Mouse (Mus musculus) hindbrain, embryonic 10.5 days (tissue): ENCODE results near the gene Galnt10. TPM values are rescaled to one million over a fixed set of nuclear protein-coding genes. Genes with fewer than 3 reads are reported as not detected.

Experiments used
- DNase-seq: peaks from one replicate; pipeline ENCODE4 v3.0.0-alpha.2; 2017; ENCODE audit warnings: low spot score
- H3K27ac ChIP-seq: fragments of 300-500 bp; sonication (generic); 2 replicates; pipeline ENCODE4 v1.5.1; 2016; ENCODE audit warnings: mild to moderate bottlenecking, moderate library complexity
- H3K27me3 ChIP-seq: fragments of 300-500 bp; sonication (generic); 2 replicates; pipeline ENCODE4 v1.6.1; 2016; ENCODE audit warnings: mild to moderate bottlenecking; ENCODE audit not compliant: poor library complexity, insufficient read depth, severe bottlenecking
- H3K36me3 ChIP-seq: fragments of 300-500 bp; sonication (generic); 2 replicates; pipeline ENCODE4 v1.6.1; 2016; ENCODE audit warnings: mild to moderate bottlenecking, moderate library complexity
- H3K4me1 ChIP-seq: fragments of 300-500 bp; sonication (generic); replicated peaks from 2 replicates; pipeline ENCODE4 v1.6.1; 2016; ENCODE audit warnings: mild to moderate bottlenecking
- H3K4me3 ChIP-seq: fragments of 300-500 bp; sonication (generic); 2 replicates; pipeline ENCODE4 v1.5.1; 2016; ENCODE audit warnings: mild to moderate bottlenecking, moderate library complexity
- H3K9me3 ChIP-seq: fragments of 300-500 bp; sonication (generic); 2 replicates; pipeline ENCODE4 v1.6.1; 2016; ENCODE audit warnings: mild to moderate bottlenecking, moderate library complexity
- WGBS: fragments of 180-500 bp; shearing (Covaris S2); methylation state at CpG from one replicate; pipeline ENCODE4 v1.1.7; 2016; 5-methylcytosine and 5-hydroxymethylcytosine counted together
- polyA plus RNA-seq: library from polyadenylated mRNA; unstranded; fragments of >200 nt; fragmentation: Nextera tagmentation; extraction: Ambion mirVana; gene quantifications from 2 replicates; pipeline ENCODE4 v1.2.1, GENCODE M21; 2016

The Galnt10 gene
- polyA plus RNA-seq, 1 experiment from 2014 or later = 22.7 TPM

DNA sequence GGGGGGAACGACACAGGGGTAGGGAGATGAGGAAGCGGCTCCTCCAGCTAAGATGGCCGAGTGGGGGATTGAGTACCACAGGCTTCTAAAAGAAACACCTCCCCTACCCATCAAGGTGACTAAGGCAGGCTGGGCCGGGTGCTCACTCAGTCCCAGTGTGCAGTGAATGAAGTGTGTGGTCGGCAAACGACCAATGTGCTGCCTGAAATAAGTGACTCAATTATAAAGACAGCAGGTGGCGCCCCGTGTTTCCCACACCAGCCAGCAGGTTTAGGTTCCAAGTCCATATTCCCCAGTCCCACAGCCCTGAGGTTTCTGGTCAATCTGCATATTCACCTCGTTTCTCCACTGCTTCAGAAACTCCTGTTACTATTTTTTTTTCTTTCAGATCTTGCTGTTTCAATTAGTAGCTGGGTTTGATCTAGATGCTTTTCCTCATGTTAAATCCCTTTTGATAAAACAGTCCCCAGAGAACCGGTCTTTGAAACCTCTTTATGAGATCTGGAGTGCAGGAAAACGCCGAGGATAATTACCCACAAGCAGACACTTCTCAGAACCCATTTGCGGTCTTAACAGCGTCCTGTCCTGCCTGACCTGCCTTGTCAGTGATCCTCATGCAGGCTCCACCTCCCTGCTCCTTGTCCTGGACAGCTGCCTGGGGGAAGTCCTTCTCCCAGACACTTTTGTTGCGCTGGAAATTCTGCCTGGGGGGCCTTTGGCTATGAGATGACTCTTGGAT is 27.5 kb upstream of the Galnt10 start:
- peak; percentile 46 for DNase-seq
- no peaks in the 10 kb centered on the region for H3K36me3 ChIP-seq
- no peak overlapping the region for H3K4me3 ChIP-seq
- peaks cover 23% of the 10 kb centered on the region for H3K4me1 ChIP-seq
- H3K27me3 ChIP-seq = no peaks in the 10 kb centered on the region; the same call in 1 of the 2 replicates
- H3K27ac ChIP-seq = no peak overlapping the region
- 51% methylated on average over 15 of the region's 15 CpGs for WGBS
- no peaks in the 10 kb centered on the region; the same call in 1 of the 2 replicates for H3K9me3 ChIP-seq

DNA sequence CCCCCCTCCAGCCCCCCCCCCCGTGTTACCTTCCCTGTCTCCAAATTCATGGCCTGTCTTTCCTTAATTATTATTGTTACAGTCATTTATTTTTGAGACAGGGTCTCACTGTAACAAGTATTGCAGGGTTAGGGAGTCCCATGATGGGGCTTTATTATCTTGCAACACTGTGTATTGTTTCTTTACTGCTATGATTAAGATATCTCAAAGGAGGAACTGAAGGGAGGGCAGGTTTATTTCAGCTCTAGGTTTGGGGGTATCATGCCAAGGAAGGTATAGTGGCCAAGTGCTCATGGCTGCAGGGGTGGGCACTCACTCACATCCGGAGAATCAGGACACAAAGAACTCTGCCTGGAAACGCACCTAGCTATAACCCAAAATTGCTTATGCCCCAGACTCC is 23.8 kb upstream of the Galnt10 start:
- no peak overlapping the region for H3K4me3 ChIP-seq
- no peaks in the 10 kb centered on the region; the same call in 1 of the 2 replicates for H3K27me3 ChIP-seq
- no peaks in the 10 kb centered on the region; the same call in 1 of the 2 replicates for H3K9me3 ChIP-seq
- H3K27ac ChIP-seq = no peak overlapping the region
- H3K36me3 ChIP-seq = no peaks in the 10 kb centered on the region
- WGBS = 82% methylated on average over 3 of the region's 3 CpGs
- no peak for DNase-seq
- H3K4me1 ChIP-seq = peaks cover 12% of the 10 kb centered on the region

DNA sequence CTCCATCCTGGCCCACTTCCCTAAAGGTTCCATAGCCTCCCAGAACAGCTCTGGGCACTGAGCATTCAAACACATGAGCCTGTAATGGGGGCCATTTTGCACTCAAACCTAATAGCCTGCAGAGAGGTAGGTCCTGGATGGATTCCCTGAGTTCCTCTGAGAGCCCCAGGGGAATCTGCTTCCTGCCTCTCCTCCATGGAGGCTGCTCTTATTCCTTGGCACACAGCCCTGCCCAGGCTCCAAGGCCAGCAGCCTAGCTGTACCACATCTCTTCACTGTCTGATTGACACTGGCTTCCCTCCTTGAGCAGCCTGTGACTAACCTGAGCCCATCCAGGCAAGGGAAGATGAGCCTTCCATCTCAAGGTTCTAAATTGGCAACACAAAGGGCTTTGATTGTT is 23.4 kb upstream of the Galnt10 start:
- no peak for DNase-seq
- Histone ChIP-seq H3K27ac (no peak overlapping the region), H3K36me3 (no peaks in the 10 kb centered on the region), H3K4me1 (peaks cover 12% of the 10 kb centered on the region), H3K9me3 (no peaks in the 10 kb centered on the region; the same call in 1 of the 2 replicates), H3K4me3 (no peak overlapping the region), H3K27me3 (no peaks in the 10 kb centered on the region; the same call in 1 of the 2 replicates)

DNA sequence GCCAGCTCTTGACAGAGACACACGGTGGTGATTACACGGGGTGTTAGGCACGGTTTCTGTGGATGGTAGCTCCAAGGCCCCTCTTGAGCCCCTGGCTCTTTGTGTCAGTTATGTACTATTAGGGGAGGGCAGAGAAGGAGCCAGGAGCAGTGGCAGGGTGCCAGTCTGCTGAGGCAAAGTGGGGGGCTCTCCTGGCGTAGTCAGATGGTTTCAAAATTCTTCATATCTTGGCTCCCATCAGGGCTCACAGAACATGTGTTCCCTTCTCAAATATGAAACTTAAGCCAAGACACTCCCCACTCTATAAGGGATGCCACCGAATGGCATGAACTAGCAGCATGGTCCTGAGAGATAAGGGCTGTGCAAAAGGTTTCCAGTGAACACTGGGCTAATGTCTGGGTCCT is 20.8 kb upstream of the Galnt10 start:
- no peak for DNase-seq
- Histone ChIP-seq H3K36me3 (no peaks in the 10 kb centered on the region), H3K4me1 (peaks cover 18% of the 10 kb centered on the region), H3K27me3 (no peaks in the 10 kb centered on the region), H3K4me3 (no peak overlapping the region), H3K27ac (no peak overlapping the region), H3K9me3 (no peaks in the 10 kb centered on the region; the same call in 1 of the 2 replicates)
- WGBS = 62% methylated on average over 5 of the region's 5 CpGs

DNA sequence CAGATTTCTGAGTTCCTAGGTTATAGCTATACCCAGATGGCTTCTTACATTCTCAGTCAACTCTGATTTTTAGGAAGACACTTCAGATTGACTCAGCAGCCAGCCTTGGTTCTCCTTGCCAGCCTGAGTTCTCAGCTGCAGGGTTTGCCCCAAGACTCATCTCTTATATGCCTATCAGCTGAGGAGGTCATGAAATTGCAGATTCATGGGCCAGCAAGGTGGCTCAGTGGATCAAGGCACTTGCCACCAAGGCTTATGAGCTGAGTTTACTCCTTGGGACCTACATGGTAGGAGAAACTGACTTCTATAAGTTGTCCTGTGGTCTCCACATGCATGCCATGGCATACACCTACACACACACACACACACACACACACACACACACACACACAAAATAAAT is 19.8 kb upstream of the Galnt10 start:
- peaks cover 18% of the 10 kb centered on the region for H3K4me1 ChIP-seq
- DNase-seq = no peak
- no peaks in the 10 kb centered on the region for H3K36me3 ChIP-seq
- no peaks in the 10 kb centered on the region; the same call in 1 of the 2 replicates for H3K9me3 ChIP-seq
- H3K27ac ChIP-seq = no peak overlapping the region
- H3K4me3 ChIP-seq = no peak overlapping the region
- no peaks in the 10 kb centered on the region for H3K27me3 ChIP-seq

DNA sequence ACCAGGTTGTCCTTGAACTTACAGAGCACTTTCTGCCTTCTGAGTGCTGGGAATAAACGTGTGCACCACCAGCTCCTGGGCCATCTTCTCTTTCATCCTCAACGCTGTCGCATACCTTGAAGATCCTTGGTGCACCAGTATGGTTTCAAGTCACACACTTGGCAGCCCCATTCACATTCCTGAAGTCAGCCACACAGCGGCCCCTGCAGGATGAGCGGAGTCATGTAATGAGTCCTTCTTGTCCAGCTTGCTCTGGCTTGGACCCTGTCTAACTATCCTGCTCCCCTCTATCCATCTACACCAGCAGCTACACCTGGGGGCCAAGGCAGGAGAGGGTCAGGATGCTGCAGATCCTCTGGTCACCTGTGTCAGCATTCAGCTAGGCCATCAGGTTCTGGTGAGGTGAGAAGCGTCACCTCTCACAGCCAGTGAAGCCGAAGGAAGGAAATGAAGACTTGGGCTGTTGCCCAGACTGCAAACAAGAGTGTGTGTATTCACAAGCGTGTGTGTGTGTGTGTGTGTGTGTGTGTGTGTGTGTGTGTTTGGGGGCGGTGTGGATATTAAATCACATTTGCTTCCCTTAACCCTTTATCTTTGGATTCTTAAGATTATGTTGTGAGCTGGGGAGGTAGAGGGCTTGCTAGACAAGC is 18.0 kb upstream of the Galnt10 start:
- Histone ChIP-seq H3K4me3 (no peak overlapping the region), H3K36me3 (no peaks in the 10 kb centered on the region), H3K9me3 (no peaks in the 10 kb centered on the region), H3K27me3 (no peaks in the 10 kb centered on the region), H3K4me1 (peaks cover 24% of the 10 kb centered on the region), H3K27ac (no peak overlapping the region)
- WGBS = 60% methylated on average over 9 of the region's 9 CpGs
- DNase-seq = peak; percentile 47

DNA sequence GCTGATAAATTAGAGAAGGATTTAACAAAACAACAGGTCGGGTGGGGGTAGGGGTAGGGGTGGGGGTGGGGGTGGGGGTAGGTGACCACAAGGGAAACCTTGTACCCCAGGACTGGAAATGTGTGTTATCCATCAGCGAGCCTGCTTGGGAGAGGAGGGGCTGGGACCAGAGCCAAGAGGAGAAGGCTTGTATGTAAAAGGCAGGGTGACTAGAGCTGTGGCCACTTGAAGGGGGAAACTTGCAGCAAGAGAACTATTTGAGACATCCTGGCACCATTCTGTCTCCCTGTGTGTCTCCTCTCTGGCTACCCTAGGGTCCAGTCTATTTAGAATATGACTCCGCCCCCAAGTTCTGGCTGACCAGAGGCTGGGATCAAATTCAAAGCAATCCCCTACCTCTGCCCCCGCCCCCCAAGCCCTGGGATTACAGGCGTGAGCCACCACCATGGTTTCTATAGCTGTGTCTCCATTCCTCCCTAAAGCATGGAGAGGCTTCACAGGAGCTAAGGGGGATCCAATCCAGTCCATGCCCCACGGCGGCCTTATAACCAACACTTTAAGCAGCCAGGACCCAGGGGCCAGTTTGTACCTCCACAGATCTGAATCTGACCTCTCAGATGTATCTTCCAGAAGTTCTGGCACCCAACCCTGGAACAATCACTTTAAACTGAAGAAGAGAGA is 13.3 kb upstream of the Galnt10 start:
- Histone ChIP-seq H3K36me3 (no peaks in the 10 kb centered on the region), H3K4me3 (no peak overlapping the region), H3K4me1 (peaks cover 31% of the 10 kb centered on the region), H3K27ac (0 out of 2 replicates have a peak overlapping the region, but pooled peaks have one; percentile 23), H3K27me3 (0 out of 2 replicates have a peak, but pooled peaks cover 2% of the 10 kb centered on the region), H3K9me3 (no peaks in the 10 kb centered on the region)
- WGBS = 83% methylated on average over 7 of the region's 7 CpGs
- DNase-seq = no peak

DNA sequence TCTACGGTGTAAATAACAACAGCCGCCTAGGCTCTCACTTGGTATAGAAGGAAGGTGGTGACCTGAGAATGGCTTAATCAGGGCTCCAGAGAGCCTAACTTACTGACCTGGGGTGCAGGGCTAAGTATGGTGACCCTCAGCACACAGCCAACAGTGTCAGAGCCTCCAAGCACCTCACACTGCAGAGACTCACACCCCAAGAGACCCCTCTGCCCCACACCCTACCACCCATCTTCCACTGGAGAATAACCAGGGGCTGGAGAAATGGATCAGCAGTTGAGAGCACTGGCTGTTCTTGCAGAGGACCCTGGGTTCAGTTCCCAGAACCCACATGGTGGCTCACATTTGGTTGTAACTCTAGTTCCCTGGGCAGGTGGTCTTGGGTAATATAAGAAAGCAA is 12.2 kb upstream of the Galnt10 start:
- DNase-seq = no peak
- Histone ChIP-seq H3K4me3 (no peak overlapping the region), H3K9me3 (no peaks in the 10 kb centered on the region), H3K36me3 (no peaks in the 10 kb centered on the region), H3K27me3 (0 out of 2 replicates have a peak, but pooled peaks cover 2% of the 10 kb centered on the region), H3K4me1 (peaks cover 29% of the 10 kb centered on the region), H3K27ac (no peak overlapping the region)
- 92% methylated on average over 2 of the region's 2 CpGs for WGBS

DNA sequence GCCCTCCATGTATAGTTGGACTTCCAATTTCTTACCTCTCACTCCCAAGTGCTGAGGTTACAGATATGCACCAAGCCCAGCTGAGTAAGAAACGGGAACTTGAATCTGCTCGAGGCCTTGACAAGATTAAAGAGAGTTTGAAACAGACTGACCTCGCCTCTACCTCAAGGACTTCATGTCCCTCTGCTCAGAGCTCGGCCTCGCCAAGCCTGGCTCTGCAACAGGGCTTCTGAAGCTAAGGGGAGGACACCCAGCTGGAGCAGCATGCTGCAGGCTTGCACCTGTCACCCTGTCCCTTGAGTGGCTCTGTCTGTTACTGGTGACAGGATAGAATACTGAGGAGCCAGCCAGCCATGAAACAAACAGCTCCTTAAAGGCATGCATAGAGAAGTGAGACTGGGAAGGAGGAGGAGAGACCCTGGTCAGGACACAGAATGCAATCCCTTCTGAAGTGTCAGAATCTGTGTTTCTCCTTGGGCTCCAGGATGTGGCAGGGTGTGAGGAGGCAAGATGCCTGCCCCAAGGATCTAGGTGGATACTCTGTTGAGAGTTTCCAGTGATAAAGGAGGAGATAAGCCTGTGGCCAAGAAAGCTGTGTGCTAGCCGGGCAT is 11.2 kb upstream of the Galnt10 start:
- H3K27ac ChIP-seq = peak overlapping the region; percentile 46; the same call in 1 of the 2 replicates
- WGBS = 80% methylated on average over 6 of the region's 6 CpGs
- H3K4me1 ChIP-seq = peaks cover 23% of the 10 kb centered on the region
- no peaks in the 10 kb centered on the region for H3K9me3 ChIP-seq
- 0 out of 2 replicates have a peak, but pooled peaks cover 2% of the 10 kb centered on the region for H3K27me3 ChIP-seq
- no peak overlapping the region for H3K4me3 ChIP-seq
- H3K36me3 ChIP-seq = no peaks in the 10 kb centered on the region
- DNase-seq = no peak

DNA sequence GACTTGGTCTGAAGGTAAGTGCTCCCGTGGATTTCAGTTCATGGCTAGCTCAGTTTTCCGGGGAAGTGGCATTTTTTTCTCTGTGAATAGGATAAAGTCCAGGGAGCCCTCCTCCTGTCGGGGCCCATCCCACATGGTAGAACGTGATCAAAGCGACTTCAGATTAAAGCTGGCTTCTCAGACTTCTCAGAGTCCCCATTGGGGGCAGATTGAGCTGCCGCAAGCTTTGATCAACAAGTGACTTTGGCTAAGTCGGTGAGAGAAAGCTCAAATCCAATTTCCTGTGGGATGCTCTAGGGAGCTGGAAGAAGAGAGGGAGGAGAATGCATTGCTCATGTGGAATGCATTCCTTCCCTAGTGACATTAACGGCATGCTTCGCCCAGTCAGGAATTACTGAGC is 10.1 kb upstream of the Galnt10 start:
- Histone ChIP-seq H3K4me1 (peaks cover 19% of the 10 kb centered on the region), H3K9me3 (no peaks in the 10 kb centered on the region), H3K27ac (no peak overlapping the region), H3K36me3 (no peaks in the 10 kb centered on the region), H3K4me3 (no peak overlapping the region), H3K27me3 (0 out of 2 replicates have a peak, but pooled peaks cover 2% of the 10 kb centered on the region)
- DNase-seq = peak; percentile 38
- WGBS = 26% methylated on average over 9 of the region's 9 CpGs

DNA sequence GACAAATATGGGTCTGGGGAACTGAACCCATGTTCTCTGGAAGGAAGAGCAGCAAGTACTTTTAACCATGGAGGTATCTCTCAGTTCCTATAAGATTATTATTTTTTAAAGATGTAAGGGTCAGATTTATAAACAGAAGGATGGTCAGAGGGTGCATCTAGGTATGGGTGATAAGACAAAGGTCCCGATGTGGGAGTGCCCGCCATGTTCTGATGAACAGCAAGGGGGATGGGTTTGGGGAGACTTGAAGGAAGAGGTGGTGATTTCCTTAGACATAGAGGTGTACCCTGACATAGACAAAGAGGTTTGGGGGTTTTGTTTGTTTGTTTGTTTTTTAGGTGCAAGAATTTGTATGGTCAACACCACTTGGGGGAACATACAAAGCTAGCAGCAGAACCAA is 1.6 kb upstream of the Galnt10 start:
- peak overlapping the region; percentile 96; the same call in 1 of the 2 replicates for H3K27ac ChIP-seq
- DNase-seq = no peak
- H3K27me3 ChIP-seq = peaks cover 15% of the 10 kb centered on the region
- no peaks in the 10 kb centered on the region for H3K9me3 ChIP-seq
- peaks cover 47% of the 10 kb centered on the region for H3K4me1 ChIP-seq
- peak overlapping the region; percentile 81 for H3K4me3 ChIP-seq
- 67% methylated on average over 2 of the region's 2 CpGs for WGBS
- H3K36me3 ChIP-seq = 0 out of 2 replicates have a peak, but pooled peaks cover 3% of the 10 kb centered on the region

DNA sequence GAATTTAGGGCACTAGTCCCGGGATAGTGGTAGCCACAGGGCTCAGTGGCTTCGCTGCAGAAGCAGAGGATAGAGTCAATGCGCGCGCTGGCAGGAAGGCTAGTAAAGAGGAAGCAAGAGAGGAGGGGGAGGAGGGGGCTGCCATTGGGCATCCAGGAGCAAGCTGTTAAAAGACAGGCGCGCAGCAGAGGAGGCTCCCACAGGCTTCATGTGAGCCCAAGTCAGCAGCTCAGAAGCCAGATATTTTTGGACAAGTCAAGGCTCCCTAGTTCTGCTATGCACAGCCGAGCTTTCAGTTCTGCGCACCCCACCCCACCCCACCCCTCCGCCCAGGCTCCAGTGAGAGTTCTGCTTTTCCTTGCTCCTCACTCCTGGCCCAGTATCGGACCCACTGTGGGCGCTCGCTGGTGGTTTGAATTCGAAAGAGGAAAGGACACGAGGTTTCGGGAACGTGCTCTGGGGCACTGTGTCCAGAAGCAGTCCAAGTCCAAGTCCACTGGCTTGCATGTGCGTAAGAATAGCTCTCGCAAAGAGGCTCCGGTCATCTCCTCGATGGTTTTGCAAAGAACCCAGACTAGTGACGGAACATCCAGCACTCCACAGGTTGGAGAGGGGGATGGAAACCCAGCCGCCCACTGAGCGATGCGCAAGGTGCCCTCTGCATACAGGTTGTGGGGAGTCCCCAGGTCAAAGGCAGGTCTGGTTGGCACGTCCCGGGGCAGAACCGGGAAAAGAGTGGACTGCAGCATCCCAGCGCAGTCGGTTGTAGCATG is 811 bp upstream of the Galnt10 start:
- Histone ChIP-seq H3K4me1 (peaks cover 54% of the 10 kb centered on the region), H3K27ac (peak overlapping the region; percentile 96), H3K27me3 (peaks cover 23% of the 10 kb centered on the region), H3K9me3 (no peaks in the 10 kb centered on the region), H3K36me3 (0 out of 2 replicates have a peak, but pooled peaks cover 3% of the 10 kb centered on the region), H3K4me3 (peak overlapping the region; percentile 81)
- WGBS = under 1% methylated on average over 30 of the region's 30 CpGs
- DNase-seq = peak; percentile 60
